Mouse (Mus musculus): ENCODE data around the gene Ccnt1.

GRCm38 (mm10) chr15:98510438-98511385, 60.0 kb downstream of the Ccnt1 start:
- TF ChIP-seq CTCF (IDR thresholded peaks at IDR 0.05; ENCODE audit: low read depth, low read length) (peak; percentile 58), POLR2A (IDR thresholded peaks at IDR 0.05; ENCODE audit: borderline replicate concordance, low read depth, low read length) (no peak)

Data from bone marrow macrophage, adult 2 months (primary cell).